Mouse (Mus musculus): ENCODE data around the gene Lsamp.

Lsamp gene

DNA sequence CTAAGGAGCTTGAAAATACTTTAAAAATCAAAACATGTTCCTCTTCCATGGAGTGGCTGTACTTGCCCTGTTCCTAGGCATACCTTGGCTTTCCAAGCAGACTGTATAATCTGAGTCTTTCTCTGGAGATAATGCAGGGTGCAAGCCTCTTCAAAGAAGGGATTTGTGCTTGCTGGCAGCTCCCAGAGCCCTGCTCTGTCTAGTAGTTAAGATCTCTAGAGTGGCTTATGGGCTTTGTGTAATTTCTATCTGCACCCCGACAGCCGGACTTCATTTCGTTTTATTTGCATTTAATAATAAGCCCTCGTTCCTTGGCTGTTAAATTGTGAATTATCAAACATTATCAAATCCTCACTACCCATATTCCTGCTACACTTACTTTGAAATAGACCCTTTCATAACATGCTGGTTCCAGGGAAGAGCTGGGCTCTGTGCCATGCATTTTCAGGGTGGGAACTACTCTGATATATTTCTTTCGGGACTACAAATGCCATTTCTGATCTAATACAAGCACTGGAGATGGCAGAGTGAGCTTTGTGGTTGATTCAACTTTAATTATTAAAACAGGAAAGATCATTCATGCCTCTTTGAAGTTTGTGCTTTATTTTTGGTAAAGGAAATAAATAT is 1604.6 kb downstream of the Lsamp start:
- no peak for DNase-seq

DNA sequence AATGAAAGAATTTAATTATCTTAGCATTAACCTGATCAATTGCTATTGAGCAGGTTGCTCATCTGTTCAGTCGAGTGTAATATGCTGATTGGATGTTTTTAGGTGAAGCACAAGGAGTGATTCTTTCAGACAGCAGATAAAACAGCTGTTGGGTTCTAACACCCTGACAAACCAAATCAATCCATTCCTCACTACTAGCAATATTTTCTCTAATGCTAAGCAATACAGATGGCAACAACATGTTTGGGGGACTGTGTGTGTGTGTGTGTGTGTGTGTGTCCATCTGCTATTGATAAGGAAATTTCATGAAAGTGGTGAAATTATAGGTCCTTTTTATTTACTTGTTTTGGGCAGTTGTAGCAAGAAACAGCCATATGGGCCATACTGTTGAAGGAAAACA is 1628.1 kb downstream of the Lsamp start:
- DNase-seq, result no peak

DNA sequence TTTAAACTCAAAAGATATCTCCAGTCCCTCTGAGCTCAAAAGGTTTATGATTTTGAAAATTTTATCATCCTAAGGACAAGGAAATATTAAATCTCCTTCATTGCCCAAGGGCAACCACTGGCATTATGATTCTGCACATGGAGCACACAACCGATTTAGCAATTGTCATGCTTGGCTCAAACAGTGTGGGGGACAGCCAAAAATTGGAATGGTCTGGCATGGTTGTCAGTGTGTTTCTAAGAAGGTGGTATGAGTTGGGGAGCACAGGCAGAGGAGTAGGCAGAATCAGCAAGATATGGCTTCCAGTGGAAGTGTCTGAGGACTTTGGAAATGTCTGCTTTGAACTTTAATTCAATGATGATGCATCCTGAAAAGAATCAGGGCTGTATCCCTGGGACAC is 1639.7 kb downstream of the Lsamp start:
- DNase-seq, result no peak

DNA sequence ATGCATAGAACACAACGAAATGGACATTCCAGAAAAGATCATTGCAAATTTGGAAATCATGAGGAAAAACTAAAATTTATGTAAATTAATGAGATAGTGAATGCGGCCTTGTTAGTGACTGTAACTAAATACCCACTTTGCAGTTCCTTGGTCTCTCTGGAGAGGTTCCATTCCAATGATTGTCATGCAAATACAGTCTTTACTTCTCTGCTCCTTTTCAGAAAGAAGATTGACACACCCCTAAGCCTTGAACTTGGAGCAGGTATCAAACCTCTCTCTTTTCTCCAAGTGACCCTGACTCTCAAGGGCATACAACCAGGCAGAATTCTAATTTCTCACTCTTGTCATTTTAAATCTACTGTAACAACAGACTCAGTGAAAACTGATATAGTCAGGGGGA is 1649.7 kb downstream of the Lsamp start:
- no peak for DNase-seq

DNA sequence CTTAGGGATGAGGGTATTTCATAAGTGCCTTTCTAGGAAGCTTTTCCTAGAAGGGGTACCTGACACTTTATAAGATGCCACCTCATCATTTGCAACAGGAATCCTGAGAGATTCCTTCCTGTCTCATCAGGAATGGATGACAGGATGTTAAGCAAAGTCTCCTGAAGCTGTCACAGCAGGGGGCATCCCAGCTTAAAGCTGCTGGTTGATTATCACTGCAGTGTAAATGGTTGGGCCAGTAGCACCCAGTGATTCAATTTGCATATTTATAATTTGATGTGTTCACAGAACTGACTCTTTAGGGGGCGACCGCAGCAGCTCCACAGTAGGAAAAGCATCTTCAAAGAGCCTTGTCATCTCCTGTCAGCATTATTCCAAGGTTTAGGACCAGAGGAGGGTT is 1656.7 kb downstream of the Lsamp start:
- no peak for DNase-seq

DNA sequence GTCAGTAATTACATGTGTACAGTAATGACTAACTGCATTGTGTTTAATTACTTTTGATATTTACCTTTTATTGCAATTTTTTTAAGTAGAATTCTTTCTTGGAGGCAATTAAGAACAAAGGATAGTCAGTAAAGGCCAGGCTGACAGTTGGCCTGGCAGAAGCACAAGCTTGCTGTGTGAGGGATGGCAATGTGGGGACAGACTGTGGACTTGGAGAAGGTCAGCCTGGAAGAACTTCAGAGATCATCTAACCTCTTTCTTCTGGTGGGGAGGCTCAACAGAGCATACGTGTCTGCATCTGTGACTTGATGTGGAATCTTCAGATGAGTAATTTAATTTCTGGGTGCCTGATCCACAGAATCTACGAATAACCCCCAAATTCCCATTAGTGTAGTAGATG is 1669.1 kb downstream of the Lsamp start:
- DNase-seq, result no peak

DNA sequence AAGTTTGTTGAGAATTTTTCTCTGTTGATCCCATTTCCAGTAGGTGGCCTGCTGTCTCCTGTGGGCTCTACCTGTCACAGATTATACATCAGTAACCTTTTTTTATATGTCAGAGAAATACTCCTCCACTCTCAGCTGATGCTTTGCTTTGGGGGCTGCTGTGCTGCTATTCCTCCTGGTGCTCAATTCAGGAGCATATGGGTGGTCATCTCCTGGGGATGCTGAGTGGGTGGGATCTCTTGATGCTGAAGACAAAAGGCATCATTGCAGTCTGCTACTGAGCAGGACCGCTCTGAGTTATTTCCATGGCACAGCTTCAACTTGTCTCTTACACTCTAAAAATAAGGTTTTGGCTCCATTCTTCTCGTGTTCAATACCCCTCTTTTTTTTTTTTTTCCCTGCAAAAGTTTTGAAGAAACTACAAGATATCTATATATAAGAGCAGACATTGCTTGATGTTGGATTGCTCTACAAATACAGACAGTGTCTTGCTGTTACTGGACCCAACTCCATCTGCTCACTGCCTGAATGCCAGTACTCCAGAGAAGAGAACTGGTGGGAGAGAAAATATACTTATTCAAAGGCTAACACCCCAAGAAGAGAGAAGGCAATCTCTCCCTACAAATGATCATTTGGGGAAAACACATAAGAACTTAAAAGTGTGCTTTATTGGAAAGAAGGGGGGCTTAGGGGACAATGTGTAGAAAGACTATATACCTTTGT is 1690.3 kb downstream of the Lsamp start:
- DNase-seq, result no peak

DNA sequence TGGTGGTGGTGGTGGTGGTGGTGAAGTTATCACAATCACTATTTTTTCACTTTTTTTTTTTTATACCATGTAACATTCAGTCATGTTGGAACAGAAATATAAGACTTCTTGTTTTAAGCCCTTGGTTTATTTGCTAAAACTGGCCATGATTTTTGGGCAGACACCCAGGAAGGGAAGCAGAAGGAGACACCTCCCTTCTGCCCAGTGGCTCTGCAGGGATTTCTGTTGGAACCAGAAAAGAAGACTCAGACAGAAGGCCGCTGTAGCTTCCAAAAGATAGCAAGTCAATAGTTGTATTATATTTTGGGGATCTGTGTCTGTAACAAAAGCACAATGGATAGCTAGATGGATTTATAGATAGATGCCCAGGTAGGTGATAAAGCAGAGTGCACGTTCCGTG is 1691.6 kb downstream of the Lsamp start:
- DNase-seq, result peak; percentile 61

DNA sequence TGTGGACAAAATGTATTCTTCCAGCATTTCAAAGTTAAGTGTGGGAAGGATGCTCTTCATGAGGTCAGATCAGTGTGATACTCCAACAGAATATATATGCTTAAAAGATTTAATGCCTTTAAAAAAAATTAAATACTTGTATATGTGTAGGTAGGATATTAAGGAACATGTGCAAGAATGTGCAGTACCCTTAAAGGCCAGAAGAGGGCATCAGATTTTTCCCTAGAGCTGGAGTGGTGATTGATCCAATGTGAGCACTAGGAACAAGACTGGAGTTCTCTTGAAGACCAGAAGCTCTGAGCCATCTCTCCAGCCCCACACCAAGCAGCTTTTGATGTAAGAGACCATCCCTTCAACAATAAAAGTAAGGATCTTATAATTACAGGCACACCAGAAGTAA is 1708.3 kb downstream of the Lsamp start:
- no peak for DNase-seq

DNA sequence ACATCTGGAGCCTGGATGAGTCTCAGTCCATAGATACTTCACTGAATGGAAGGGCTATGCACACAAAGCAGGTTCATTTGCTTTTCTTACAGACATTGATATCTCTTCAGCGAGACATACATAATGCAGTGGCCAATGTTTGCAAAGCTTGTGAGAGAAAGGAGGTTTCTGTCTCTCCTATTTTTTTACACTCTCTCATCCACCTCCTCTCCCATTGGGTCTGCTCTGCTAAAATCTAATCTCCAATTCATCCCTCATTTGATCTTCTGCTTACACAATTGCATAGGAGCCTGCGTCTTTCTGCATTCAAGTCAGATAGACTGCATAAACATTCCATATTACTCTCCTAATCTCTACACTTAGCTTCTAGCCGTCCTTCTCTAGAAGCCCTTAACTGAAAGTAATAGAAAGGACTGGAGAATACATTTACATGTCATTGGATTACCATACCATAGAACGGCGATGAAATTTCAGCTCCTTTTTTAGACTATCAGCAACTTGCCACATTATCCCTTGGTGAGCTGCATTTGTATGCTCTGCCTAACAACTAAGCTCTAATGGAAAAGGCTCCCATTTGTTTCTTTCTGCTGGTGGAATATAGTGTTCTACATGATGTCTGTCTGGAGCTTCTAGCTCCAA is 1717.7 kb downstream of the Lsamp start:
- DNase-seq, result no peak

DNA sequence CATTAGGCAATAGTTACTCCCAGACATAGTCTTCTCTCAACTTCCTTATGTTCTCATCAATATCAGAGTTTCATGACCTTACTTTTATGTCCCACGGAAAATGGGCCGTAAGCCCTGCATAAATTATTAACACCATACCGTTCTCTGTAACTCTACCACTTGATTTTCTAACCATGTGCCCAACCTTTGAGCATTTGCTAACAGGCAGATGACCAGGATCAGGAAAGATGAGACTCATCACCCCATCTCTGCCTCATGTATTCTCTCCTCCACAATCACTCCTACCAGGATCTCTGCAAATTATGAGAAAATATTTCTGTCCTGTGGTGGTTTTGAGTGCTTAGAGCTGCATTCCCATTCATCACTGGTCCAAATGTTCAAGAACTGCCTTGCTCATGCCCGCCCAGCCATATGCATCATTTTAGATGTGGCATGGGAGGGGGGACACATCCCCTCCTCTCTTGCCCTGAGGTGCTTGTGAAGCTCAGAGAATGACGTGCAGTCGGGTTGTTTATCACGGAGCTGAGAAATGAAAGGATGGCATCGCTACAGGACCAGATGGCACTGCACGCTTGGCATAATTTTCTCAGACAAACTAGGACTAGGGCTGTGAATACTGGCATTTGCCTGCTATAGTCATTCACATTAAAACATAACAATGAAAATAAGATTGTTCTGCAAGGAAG is 1744.9 kb downstream of the Lsamp start:
- peak; percentile 71 for DNase-seq

DNA sequence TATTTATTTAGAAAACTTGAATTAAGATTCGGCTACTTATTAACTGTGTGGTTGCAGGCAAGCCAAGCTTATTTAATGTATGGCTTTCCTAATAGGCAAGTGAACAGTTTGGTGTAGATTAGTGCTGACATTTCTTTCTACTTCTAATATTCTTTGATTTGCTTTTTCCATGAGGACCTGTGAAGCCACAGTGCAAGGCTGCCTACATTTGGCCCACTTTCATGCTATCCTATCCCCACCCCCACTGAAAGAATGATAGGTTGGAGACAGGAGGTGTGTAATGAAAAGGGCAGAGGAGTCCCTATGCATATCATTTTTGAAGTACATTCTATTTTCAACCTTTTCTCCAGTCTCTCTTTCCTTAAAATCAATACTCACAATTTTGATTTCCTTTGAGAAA is 1745.8 kb downstream of the Lsamp start:
- no peak for DNase-seq

DNA sequence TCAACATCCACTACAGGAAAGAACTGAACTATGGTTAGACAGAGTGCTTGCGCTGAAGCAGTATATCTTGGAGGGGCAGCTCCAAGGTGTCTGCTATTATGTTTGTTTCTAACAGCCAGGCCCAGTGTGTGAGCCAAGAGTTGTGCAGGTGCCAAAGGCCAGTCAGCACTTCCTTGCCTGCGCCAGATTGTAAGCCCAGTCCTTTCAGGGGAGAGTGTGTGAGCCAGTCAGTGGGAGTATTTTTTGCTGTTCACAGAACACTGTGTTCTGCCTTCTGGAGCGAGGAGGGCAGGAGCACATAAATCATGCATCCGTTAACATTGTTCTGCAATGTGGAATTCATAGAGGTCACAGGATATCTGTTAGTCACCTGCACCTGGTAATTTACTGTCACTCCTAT is 1760.9 kb downstream of the Lsamp start:
- DNase-seq, result peak; percentile 69

DNA sequence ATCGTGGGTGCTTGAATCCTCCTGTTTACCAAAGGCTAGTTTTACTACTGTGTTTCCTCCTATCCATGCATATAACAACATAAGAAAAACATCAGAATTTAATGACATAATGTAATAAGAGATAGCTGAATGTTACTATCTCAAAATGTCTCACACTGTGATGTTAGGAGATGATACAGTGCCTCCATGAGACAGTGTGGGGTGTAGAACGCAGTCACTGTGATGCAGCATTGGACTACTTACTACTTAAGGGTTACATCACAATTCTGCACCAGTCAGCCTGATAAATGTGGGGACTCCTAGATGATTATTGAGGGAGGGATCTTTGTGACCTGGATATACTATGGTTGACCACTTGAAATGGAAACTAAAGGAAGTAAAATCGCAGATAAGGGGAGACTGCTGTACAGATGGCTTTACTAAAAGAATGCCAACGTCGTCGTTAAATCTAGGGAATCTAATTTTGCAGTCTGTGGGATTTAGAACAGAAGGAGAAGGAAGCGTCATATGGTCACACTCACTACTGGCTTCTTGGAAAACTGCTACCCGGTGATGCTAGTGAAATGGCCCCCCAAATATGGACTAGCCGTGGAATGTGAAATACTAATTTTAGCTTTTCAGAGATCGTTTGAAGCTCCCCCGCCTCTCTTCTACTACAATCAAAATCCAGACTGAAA is 1762.2 kb downstream of the Lsamp start:
- peak; percentile 52 for DNase-seq

DNA sequence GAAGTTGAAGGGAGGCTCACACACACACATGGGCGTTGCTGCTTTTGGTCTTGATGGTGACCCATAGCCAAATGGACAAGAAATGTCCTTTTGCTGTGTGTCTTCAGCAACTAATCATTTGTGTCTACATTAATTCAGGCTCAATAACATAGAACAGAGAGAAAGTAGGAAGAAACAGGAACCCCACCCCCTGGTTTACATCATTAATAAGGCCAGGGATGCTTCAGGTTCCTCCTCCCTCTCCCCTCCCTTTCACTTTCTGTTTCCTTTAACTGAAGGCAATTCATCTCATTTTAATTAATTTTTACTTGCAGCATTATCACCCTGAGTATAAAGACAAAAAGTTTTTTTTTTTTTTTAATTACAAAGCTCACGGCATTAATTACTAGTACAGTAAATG is 1763.7 kb downstream of the Lsamp start:
- DNase-seq, result no peak

DNA sequence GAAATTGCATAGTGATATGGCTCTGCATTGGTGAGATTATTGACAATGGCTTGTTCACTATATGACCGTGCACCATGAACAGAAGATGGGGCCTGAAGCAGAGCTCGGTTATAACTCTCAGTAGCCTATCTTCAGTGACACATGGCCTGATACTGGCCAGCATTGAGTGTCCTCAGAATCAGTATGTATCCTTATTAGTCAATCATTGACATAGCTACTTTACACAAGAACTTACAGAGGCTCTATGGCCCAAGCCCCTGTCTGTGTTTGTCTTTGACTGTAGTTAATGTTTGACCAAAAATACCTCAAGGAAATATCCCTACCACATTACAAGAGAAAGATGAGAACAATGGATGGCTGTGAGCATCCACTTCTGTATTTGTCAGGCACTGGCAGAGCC is 1764.6 kb downstream of the Lsamp start:
- no peak for DNase-seq

DNA sequence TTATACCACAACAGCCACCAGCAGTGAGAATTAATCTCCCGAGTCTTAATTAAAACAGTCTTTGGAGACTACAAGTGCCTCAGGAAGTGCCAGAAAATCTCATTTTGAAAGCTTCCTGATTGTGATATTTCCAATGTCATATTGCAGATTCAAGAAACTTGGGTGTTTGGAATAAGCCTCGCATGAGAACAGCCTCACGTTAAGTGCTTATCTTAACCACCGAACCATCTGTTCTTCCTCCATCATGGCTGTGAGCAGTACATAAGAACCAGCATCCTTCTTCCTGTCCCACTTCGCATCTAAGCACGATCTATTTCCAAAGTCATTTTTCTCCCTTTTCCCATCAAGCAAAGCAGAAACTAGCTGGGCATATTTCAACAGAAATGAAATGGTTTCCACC is 1780.1 kb downstream of the Lsamp start:
- peak; percentile 23 for DNase-seq

DNA sequence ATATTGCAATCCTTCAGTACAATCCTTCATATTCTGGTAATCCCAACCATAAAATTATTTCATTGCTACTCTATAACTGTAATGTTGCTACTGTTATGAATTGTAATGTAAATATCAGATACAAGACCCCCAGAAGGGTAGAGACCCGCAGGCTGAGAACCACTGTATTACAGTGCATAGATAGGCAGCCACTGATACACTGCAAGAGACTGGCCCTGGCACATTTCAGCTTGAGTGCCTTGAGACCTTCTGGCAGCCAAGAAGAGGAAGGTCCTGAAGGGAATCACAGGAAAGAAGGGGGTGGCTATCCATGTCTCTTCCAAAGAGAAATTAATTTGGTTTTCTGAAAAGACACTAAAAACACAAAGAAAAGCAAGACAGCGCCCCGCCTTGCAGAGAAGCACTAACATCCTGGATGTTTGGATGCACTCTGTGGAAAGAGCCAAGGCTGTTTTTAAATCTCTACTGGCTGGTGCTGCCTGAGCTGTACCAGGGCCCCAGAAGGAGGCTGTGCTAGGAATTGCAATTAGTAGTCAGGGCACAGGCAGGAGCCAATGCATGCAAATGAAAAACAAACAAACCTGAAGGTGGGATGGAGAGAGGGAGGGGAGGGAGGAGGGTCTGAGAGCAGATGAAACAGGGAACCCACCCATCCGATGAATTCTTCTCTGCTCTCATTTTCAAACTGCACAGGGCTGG is 1787.4 kb downstream of the Lsamp start:
- peak; percentile 15 for DNase-seq

DNA sequence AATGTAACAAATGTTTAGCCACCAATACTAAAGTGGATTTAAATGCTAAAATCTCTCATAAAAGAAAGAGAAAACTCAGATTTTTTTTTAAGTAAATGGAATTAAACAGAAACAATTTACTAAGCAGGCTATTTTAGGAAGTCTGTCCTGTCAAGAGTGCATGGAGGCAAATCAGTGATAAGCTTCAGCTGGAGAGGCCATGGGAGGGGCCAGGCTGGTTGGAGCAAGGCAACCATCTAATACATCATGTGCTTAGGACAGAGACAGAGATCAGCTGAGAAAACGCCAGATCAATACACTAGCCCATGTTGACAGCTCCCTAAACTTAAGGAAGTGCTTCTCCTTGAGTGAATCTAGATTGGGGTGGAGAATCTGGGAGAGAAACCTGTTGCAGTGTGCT is 1793.4 kb downstream of the Lsamp start:
- no peak for DNase-seq

DNA sequence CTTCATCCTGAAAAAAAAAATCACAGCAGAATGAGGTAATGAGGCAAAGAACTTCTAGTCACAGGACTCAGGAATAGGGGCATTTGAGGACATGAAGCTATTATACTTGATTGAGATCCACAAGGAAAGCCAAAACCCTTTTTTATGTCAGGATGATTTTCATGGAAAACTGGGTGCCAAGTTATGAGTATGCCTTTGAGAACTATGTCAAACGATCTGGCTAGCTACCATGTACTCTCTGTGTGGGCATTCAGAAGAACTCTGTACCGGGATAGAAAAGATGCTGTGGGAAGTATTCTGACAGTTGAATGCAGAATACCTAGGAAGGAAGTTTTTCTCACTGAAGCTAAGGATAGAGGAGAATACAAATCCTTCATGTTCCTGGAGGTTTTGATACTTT is 1801.4 kb downstream of the Lsamp start:
- DNase-seq, result peak; percentile 57

DNA sequence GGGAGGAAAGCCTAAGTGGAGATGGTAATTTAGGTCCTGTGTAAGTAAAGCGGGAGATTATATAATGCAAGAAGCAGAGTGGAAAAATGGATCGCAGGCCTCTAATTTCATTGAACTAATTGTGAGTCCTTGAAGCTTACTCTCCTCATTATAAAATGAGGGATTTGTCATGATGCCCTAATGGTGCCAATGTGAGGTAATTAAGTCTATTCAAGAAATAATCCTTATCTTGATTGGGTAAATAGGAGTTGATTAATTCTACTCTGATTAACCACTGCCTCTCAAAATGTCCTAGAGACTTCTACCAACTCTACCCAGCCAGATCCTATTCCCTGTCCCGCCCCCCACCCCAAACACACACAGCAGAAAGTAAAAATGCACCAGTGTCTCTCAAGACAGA is 1802.5 kb downstream of the Lsamp start:
- no peak for DNase-seq

DNA sequence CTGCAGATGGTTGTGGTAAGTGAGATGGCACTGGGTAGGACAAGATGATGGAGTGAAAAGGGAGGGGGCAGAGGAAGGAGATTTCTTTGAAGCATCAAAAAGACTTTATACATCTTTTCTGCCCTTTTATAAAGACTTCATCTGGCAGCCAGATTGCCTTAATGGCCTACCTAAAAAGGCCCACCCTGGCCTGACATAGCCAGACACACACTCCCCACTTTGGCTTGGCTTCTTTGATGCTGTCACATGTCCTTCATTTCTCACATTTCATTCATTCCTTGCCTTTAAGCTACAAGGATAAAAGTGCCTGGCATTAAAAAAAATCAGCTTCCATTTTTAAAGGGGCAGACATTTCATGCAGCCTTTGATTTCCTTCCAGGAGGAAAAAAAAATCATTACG is 1803.0 kb downstream of the Lsamp start:
- no peak for DNase-seq

DNA sequence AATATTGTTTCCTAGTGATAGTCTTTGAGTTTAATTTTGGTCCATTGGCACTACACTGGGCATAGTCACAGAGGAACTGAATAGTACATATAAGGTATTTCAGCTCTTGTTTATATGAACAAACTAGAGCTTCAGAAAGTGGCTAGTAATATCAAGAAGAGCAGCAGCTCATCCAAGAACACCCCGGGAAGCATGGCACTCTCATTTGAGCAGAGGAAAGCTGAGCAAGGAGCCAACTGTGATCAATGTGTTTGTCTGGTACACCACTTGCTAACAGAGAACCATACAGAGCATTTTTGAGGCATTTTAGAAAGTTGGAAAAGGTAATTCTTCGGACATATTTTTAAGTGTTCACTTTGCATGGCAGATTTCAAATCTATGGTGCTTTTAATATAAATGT is 1805.9 kb downstream of the Lsamp start:
- DNase-seq, result no peak

All from right cerebral cortex, adult 18-20 months (tissue).